Mouse (Mus musculus): ENCODE results near the gene Rad1.

DNA sequence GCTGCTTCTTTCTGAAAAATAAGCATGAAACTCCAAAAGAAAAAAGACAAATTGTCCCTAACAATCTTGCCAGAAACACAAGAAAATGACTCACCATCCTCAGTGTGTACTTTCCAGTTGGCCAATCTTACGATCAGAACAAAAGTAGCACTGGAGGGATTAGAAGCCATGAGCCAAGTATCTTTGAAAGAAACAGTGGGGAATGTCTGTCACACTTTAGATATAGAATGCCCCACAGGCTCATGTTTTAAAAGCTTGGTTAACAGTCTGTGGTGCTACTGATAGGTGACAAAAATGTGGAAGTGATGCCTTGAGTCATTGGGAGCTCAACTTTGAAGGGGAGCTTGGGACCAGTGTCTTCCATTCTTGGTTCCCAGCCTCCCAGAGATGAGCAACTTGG, 43.5 kb upstream of the Rad1 start:
- no peak for TF ChIP-seq CTCF (conservative IDR thresholded peaks at IDR 0.05; ENCODE audit: insufficient read depth, insufficient read length, low read depth, low read length)
- no peak for TF ChIP-seq POLR2A (IDR thresholded peaks at IDR 0.05; ENCODE audit: low read depth, low read length)

Data from kidney, adult 2 months (tissue).